Mouse (Mus musculus): ENCODE data around the gene Map2k7.

DNA sequence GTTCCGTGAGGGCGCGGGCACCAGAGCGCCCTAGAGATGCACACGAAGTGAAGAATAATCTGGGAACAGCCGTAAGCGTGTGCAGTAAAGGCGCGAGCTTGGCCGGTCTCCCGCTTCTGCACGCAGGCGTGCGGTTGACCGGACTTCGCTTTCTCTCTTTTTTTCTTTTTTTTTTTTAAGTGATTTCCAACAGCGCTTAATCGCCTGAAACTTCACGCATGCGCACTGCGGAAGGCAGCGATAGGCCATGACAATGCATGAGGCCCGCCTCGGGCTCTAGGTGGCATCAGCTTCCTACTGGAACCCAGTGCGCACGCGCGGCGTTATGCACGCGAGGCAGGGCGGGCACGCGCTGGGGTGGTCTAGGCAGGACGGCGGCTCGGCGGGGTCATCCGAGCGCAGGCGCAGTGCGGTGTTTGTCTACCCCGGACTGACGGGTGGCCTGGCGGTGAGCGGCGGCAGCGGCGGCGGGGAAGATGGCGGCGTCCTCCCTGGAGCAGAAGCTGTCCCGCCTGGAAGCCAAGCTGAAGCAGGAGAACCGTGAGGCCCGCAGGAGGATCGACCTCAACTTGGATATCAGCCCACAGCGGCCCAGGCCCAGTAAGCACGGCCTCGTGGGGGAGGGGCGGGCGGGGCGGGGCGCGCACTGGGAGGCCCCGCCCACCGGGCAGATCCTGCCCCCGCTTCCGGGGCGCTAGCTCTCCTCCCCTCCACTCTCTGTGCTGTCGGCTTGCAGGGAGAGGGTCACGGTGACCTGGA is at the start of gene Map2k7, which contains the start of gene Gm49320:
- TF ChIP-seq MAX (IDR thresholded peaks at IDR 0.05): peak; percentile 92
- no peak for TF ChIP-seq MYOG (IDR thresholded peaks at IDR 0.05; ENCODE audit: control insufficient read depth, extremely low read depth, insufficient read length)
- peak; percentile 33 for TF ChIP-seq CTCF (IDR thresholded peaks at IDR 0.05; ENCODE audit: control insufficient read depth, insufficient read depth, insufficient read length)
- no peak for TF ChIP-seq USF1 (IDR thresholded peaks at IDR 0.05; ENCODE audit: low read depth)
- no peak for TF ChIP-seq FOSL1 (IDR thresholded peaks at IDR 0.05; ENCODE audit: insufficient read depth, low read length, poor library complexity, severe bottlenecking)
- no peak for TF ChIP-seq MYOD1 (IDR thresholded peaks at IDR 0.05; ENCODE audit: control insufficient read depth, insufficient read length, low read depth)
